Mouse (Mus musculus): ENCODE results near the gene Dimt1. TPM values are rescaled to one million over a fixed set of nuclear protein-coding genes. Genes with fewer than 3 reads are reported as not detected.

The Dimt1 gene
- polyA plus RNA-seq, 2 experiments: 36.8 to 50.5 TPM

DNA sequence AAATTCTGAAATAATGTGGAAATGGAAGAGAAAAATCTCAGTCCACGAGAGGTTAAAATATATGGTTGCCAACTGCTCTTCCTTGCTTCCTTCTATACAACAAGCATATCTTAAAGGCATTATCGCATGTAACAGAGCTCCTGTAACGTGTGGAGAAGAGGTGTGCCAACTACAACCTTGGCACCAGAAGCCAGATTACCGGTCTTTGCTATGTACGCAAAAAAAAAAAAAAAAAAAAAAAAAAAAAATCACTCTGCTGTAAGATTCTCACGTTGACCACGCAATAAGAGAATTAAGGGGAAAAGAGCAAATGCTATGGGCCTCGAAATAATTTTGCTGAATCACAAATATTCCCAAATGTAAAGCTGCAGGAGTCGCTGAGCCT is 11.1 kb upstream of the Dimt1 start:
- H3K27ac ChIP-seq (replicated peaks; ENCODE audit: low read depth, low read length): no peak overlapping the region
- H3K4me2 ChIP-seq (replicated peaks; ENCODE audit: low read depth, low read length, severe bottlenecking): peak overlapping the region; percentile 67
- no peak for DNase-seq (ENCODE audit: low spot score)
- TF ChIP-seq POLR2A (IDR thresholded peaks at IDR 0.05; ENCODE audit: borderline replicate concordance, extremely low read depth, insufficient read depth, insufficient read length): no peak
- ATAC-seq (ENCODE audit: low FRiP score, low read depth): no peak
- peak overlapping the region; percentile 91 for H3K9ac ChIP-seq (ENCODE audit: low read depth, low read length, severe bottlenecking)
- H3K27me3 ChIP-seq (ENCODE audit: control insufficient read depth, insufficient read depth, low read length): no peaks in the 10 kb centered on the region
- 6% methylated on average over 9 of the region's 9 CpGs for WGBS
- peak overlapping the region; percentile 98 for H3K4me3 ChIP-seq (replicated peaks; ENCODE audit: low read length)
- H3K4me1 ChIP-seq (ENCODE audit: control insufficient read depth, insufficient read depth, low read length): 0 out of 2 replicates have a peak, but pooled peaks cover 2% of the 10 kb centered on the region
- H3K36me3 ChIP-seq (ENCODE audit: control insufficient read depth, insufficient read depth, low read length): no peaks in the 10 kb centered on the region
- H3K9me3 ChIP-seq (ENCODE audit: control insufficient read depth, low read length): no peaks in the 10 kb centered on the region

DNA sequence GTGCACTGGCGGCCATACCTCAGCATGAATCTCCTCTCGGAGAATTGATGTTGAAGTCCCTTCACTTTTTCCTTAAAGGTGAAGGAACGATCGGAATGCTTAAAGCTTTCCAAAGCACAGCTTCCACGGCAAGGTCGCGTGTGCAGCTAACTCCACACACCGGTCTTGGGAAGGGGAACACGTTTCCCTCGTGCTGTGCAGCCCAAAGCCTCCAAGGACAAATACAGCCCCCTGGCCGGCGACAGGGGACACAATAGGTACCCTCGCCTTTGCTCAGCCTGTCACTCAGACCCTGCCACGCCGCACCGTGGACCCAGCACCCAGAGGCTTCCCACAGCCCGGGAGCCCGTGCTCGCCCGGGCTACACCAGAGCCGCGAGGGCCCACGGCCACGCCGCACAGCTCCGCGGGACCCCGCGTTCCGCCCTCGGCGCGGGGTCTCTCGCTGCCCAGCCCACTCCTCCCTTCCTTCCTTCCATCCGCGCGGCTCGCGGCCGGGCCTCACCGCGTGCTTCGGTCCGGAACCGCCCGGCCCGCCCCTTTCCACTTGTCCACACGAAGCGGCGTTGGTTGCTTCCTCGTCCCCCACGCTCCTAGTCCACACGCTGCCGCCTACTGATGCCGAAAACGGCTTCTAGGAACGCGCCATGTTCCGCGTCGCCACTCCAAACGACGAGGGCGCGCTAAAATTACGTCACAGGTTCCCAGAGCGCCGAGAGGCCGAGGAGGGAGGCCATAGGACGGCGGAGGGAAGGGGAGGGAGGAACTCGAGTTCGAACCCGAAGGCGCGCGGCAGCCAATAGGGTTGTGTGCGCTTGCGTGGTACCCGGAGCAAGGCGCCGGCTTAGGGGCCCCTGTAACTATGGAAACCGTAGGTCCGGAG is 10.4 kb upstream of the Dimt1 start, which contains the start of gene Ipo11:
Ipo11 (minus strand) TSS at position 703 of the 882 bp plus-strand sequence.
- no peaks in the 10 kb centered on the region for H3K36me3 ChIP-seq (ENCODE audit: control insufficient read depth, insufficient read depth, low read length)
- H3K4me3 ChIP-seq (replicated peaks; ENCODE audit: low read length): peak within 1 kb of the TSS; percentile 98
- H3K27ac ChIP-seq (replicated peaks; ENCODE audit: low read depth, low read length): peak within 1 kb of the TSS; percentile 88
- peak; percentile 97 for DNase-seq (ENCODE audit: low spot score)
- H3K4me2 ChIP-seq (replicated peaks; ENCODE audit: low read depth, low read length, severe bottlenecking): peak within 1 kb of the TSS; percentile 67
- WGBS: under 1% methylated on average over 62 of the region's 84 CpGs
- peak; percentile 96 for ATAC-seq (ENCODE audit: low FRiP score, low read depth)
- peak; percentile 52; the same call in 1 of the 2 replicates for TF ChIP-seq POLR2A (IDR thresholded peaks at IDR 0.05; ENCODE audit: borderline replicate concordance, extremely low read depth, insufficient read depth, insufficient read length)
- 0 out of 2 replicates have a peak, but pooled peaks cover 2% of the 10 kb centered on the region for H3K4me1 ChIP-seq (ENCODE audit: control insufficient read depth, insufficient read depth, low read length)
- no peaks in the 10 kb centered on the region for H3K9me3 ChIP-seq (ENCODE audit: control insufficient read depth, low read length)
- H3K27me3 ChIP-seq (ENCODE audit: control insufficient read depth, insufficient read depth, low read length): no peaks in the 10 kb centered on the region
- H3K9ac ChIP-seq (ENCODE audit: low read depth, low read length, severe bottlenecking): peak within 1 kb of the TSS; percentile 91

DNA sequence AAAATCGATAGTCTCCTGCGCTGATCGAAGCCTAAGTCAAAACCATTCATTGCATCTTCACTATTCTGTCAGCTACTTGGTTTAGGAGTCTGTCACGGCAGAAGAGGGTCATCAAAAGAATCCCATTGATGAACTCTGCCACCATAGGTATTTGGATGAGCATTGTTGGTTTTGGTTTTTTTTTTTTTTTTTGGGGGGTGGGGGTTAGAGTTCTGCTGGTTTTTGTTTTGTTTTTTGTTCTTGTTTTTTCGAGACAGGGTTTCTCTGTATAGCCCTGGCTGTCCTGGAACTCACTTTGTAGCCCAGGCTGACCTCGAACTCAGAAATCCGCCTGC is 9.8 kb upstream of the Dimt1 start:
- H3K9ac ChIP-seq (ENCODE audit: low read depth, low read length, severe bottlenecking): 0 out of 2 replicates have a peak overlapping the region, but pooled peaks have one; percentile 91
- no peaks in the 10 kb centered on the region for H3K27me3 ChIP-seq (ENCODE audit: control insufficient read depth, insufficient read depth, low read length)
- no peak; the same call in 1 of the 2 replicates for ATAC-seq (ENCODE audit: low FRiP score, low read depth)

DNA sequence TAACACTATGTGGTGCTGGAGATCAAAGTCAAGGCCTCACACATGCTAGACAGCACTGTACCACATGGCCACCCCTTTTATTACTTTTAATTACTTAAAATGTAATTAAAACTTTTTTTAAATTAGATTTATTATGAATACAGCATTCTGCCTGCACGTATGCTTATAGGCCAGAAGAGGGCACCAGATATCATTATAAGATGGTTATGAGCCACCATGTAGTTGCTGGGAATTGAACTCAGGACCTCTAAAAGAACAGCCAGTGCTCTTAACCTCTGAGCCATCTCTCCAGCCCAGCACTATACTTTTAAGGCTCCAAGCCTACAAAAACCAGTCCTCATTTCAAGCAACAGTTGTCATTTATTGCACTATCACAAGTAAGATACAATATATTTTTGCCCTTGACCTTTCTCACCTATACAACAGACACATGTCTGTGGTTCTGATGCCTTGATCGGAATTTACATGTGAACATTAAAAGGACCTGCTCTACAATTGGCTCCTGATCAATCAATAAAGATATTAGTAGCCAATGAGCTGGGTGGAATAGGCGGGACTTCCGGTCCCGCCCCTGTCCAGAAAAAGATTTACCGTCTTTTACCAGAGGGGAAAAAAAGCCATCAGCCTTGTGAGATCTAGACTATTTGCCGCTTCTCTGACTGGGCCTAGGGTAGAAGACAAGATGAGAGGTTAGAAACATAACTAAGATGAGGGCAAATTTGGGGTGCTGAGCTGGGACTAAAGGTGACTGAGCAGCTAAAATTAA is 5.5 kb upstream of the Dimt1 start:
- no peaks in the 10 kb centered on the region for H3K27me3 ChIP-seq (ENCODE audit: control insufficient read depth, insufficient read depth, low read length)
- H3K27ac ChIP-seq (replicated peaks; ENCODE audit: low read depth, low read length): no peak overlapping the region
- WGBS: 31% methylated on average over 7 of the region's 7 CpGs
- no peak for TF ChIP-seq POLR2A (IDR thresholded peaks at IDR 0.05; ENCODE audit: borderline replicate concordance, extremely low read depth, insufficient read depth, insufficient read length)
- H3K4me3 ChIP-seq (replicated peaks; ENCODE audit: low read length): no peak overlapping the region
- no peak overlapping the region for H3K9ac ChIP-seq (ENCODE audit: low read depth, low read length, severe bottlenecking)
- H3K4me2 ChIP-seq (replicated peaks; ENCODE audit: low read depth, low read length, severe bottlenecking): no peak overlapping the region
- no peak for DNase-seq (ENCODE audit: low spot score)
- H3K9me3 ChIP-seq (ENCODE audit: control insufficient read depth, low read length): no peaks in the 10 kb centered on the region
- H3K36me3 ChIP-seq (ENCODE audit: control insufficient read depth, insufficient read depth, low read length): no peaks in the 10 kb centered on the region
- H3K4me1 ChIP-seq (ENCODE audit: control insufficient read depth, insufficient read depth, low read length): no peaks in the 10 kb centered on the region
- no peak for ATAC-seq (ENCODE audit: low FRiP score, low read depth)

More for the DNA sequence above, 9.8 kb upstream of the Dimt1 start:
- DNase-seq (ENCODE audit: low spot score): no peak
- Histone ChIP-seq H3K27ac (replicated peaks; ENCODE audit: low read depth, low read length) (no peak overlapping the region), H3K36me3 (ENCODE audit: control insufficient read depth, insufficient read depth, low read length) (no peaks in the 10 kb centered on the region), H3K9me3 (ENCODE audit: control insufficient read depth, low read length) (no peaks in the 10 kb centered on the region), H3K4me2 (replicated peaks; ENCODE audit: low read depth, low read length, severe bottlenecking) (peak overlapping the region; percentile 30), H3K4me3 (replicated peaks; ENCODE audit: low read length) (peak overlapping the region; percentile 98), H3K4me1 (ENCODE audit: control insufficient read depth, insufficient read depth, low read length) (0 out of 2 replicates have a peak, but pooled peaks cover 2% of the 10 kb centered on the region)
- WGBS: 31% methylated on average over 7 of the region's 7 CpGs
- TF ChIP-seq POLR2A (IDR thresholded peaks at IDR 0.05; ENCODE audit: borderline replicate concordance, extremely low read depth, insufficient read depth, insufficient read length): no peak

DNA sequence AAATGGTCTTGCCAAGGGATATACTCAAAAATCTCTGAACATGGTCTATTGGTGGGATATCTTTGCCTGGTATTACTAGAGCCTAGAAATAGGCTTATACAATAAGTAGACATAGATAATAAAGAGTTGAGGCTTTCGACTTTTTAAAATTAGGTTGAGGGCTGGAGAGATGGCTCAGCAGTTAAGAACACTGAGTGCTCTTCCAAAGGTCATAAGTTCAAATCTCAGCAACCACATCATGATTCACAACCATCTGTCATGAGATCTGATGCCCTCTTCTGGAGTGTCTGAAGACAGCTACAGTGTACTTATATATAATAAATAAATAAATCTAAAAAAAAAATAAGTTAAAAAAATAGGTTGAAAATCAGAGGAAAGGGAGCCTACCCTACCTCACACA is 4.2 kb upstream of the Dimt1 start:
- no peaks in the 10 kb centered on the region for H3K9me3 ChIP-seq (ENCODE audit: control insufficient read depth, low read length)
- no peaks in the 10 kb centered on the region for H3K36me3 ChIP-seq (ENCODE audit: control insufficient read depth, insufficient read depth, low read length)
- ATAC-seq (ENCODE audit: low FRiP score, low read depth): no peak
- H3K4me3 ChIP-seq (replicated peaks; ENCODE audit: low read length): no peak overlapping the region
- no peaks in the 10 kb centered on the region for H3K27me3 ChIP-seq (ENCODE audit: control insufficient read depth, insufficient read depth, low read length)
- H3K4me2 ChIP-seq (replicated peaks; ENCODE audit: low read depth, low read length, severe bottlenecking): no peak overlapping the region
- H3K9ac ChIP-seq (ENCODE audit: low read depth, low read length, severe bottlenecking): no peak overlapping the region
- no peak for DNase-seq (ENCODE audit: low spot score)
- no peak for TF ChIP-seq POLR2A (IDR thresholded peaks at IDR 0.05; ENCODE audit: borderline replicate concordance, extremely low read depth, insufficient read depth, insufficient read length)
- no peak overlapping the region for H3K27ac ChIP-seq (replicated peaks; ENCODE audit: low read depth, low read length)
- 78% methylated on average over 1 of the region's 1 CpGs for WGBS
- H3K4me1 ChIP-seq (ENCODE audit: control insufficient read depth, insufficient read depth, low read length): no peaks in the 10 kb centered on the region

All from limb, embryonic 14.5 days (tissue).